Mouse (Mus musculus) urinary bladder, postnatal 10 days (tissue): ENCODE results near the gene Bcl2a1d.
"Not testable (repeated sequence)": the region's sequence is repeated elsewhere in the genome, so short reads cannot be mapped to it uniquely, and the experiment has no call there.

Experiments
- DNase-seq: peaks from one replicate; pipeline ENCODE4 v3.0.0; 2022; ENCODE audit warnings: low spot score

Bcl2a1d gene

GRCm38 (mm10) chr9:88691307-88691706 lies 40.4 kb downstream of the Bcl2a1d start:
- not testable (repeated sequence) for DNase-seq

- DNase-seq: not testable (repeated sequence)
These were observed 42.3 kb downstream of the Bcl2a1d start for GRCm38 (mm10) chr9:88689451-88689850.

DNA sequence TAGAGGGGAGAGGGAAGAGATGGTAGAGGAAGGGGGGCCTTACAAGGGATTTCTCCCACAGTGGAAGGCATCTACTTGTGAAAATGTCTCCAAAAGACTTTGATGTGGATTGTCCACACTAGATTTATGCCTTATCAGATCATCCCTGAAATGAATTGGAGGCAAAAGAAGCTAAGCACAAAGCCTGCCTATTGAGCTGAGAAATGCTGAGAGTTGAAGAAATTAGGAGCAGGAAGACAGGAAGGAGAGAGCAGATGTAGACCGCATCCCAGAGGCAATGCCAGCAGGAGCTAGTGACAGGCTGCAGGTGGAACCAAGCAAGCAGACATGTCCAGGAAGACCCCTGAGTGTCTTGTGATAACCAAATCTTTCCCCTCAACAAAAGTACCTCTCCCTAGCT lies 45.0 kb downstream of the Bcl2a1d start:
- not testable (repeated sequence) for DNase-seq
